Mouse (Mus musculus) kidney, adult 8-10 months (tissue): ENCODE results near the gene Rhox1.
"Not testable (repeated sequence)": the region's sequence is repeated elsewhere in the genome, so short reads cannot be mapped to it uniquely, and the experiment has no call there.

Source experiments
- DNase-seq, 2 experiments: peaks; one replicate each; pipeline ENCODE4 v3.0.0; 2022

The Rhox1 gene

DNA sequence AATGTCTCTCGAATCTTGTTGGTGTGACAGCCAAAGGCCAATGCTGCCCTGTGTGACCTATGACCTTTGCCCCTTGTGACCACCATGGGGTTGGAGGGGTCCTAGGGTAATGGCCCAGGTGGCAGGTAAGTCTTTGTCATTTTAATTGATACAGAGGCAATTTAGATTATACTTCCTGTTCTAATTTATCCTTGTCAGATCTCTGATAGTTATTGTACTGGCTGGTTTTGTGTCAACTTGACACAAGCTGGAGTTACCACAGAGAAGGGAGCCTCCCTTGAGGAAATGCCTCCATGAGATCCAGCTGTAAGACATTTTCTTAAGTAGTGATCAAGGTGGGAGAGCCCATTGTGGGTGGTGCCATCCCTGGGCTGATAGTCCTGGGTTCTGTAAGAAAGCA lies at the start of gene Rhox1:
TSS of gene Rhox1 (minus strand) at position 101 of the 400 bp plus-strand sequence.
- not testable (repeated sequence) for DNase-seq

DNA sequence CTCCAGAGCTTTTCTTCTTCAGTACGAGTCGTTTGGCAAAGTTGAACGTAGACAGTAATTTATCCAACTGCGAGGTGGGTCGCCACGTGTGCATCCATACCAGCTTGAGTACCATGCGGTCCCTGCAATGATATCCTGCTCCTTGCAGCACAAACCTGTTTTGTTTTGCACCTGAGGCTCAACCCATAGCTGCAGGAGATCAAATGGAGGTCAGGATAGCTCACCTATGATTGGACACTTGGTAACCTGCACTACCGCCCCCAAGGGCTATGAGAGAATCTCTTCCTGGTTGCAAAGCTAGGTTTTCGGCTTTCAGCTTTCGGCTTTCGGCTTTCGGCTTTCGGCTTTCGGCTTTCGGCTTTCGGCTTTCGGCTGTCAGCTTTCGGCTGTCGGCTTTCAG lies 43.0 kb upstream of the Rhox1 start, which contains the start of gene Rhox4a:
TSS of gene Rhox4a (plus strand) at position 301 of the 400 bp plus-strand sequence.
- not testable (repeated sequence) for DNase-seq

DNA sequence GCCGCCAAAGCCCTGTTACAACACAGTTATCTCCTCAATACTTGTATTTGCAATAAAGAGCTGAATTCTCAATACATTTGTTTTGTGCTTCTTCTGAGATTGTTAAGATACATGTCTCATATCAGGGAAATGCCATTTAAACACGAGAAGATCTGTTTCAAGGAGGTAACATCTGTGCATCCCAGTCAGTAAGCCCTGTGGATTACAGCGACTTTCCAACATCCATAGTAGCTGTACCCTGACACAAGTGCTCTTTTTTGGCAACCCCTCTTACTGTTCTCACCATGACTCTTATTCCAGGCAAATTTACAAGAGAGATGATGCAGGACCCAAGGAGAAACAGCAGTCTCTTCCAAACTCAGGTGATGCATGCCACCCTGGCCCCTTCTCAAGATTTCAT lies 27.6 kb upstream of the Rhox1 start, which contains the start of gene Rhox3a:
TSS of gene Rhox3a (plus strand) at position 301 of the 400 bp plus-strand sequence.
- DNase-seq: not testable (repeated sequence)

DNA sequence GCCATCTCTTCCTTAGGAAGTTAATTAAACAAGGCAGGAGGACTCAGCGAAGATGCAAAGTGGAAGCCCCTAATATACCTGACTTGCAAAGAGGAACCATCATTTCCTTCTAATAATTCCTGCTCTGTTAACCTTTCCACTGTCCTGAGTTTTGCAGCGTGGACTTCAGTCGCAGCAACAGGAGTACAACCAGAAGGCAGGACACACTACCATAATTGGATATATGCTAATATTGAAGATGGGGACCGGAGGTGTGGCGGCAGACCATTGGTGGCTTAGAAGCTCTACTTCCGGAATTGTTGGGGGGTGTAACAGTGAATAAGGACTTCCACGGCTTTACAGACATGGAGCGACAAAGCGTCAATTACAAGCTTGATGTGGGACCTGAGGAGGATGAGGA lies 22.6 kb upstream of the Rhox1 start, which contains the start of gene Rhox2a:
TSS of gene Rhox2a (plus strand) at position 301 of the 400 bp plus-strand sequence.
- not testable (repeated sequence) for DNase-seq

DNA sequence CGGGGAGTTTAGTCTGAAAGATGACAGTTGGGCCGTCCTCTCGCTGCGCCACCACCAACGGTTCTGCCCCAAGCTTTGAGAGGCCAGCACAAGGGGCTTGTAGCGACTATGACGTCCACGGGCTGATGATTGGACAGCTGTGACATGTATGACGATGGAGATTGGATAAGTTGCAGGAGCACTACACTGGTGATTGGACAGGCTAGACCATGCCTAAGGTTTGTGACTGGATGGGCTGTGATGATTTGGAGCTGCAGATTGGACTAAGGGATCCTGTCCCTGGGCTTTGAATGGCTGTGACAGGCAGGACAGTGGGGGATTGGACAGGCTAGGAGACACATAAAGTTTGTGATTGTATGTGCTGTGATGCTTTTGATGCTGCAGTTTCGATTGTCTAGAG lies 11.1 kb downstream of the Rhox1 start, which contains the start of gene Gm9:
TSS of gene Gm9 (minus strand) at position 101 of the 400 bp plus-strand sequence.
- DNase-seq: no peak

- no peak for DNase-seq
Observed at GRCm38 (mm10) chrX:37198676-37199075, 23.4 kb downstream of the Rhox1 start.

GRCm38 (mm10) chrX:37191744-37192379 lies 30.2 kb downstream of the Rhox1 start:
- no peak for DNase-seq

DNA sequence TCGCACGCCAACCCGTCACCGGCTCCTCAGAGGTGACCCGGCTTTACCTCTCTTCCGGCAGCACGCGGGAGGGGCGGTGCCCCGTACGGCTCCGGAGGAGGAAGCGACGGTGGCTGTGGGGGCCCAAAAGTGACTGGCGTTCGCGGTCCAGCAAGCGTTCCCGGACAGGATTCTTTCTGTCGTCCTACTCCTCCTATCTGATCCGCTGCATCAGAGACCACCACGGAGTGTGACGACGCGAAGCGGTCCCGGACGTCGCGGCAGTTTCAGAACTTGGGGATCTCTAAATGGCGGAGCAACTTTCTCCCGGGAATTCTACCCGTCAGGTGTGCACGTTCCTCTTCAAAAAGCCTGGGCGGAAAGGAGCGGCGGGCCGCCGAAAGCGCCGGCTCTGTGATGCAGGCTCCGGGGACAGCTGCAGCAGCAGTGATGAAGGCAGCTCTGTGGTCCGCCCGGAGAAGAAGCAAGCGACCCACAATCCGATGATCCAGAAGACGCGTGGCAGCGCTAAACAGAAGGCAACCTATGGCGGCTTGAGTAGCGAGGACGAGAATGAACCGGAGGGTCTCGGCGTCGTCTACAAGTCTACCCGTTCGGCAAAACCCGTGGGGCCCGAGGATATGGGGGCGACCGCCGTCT lies 30.8 kb downstream of the Rhox1 start, which contains the start of the genes Ndufa1 and Rnf113a1:
TSS of gene Ndufa1 (minus strand) at position 59 of the 639 bp plus-strand sequence.
TSS of gene Rnf113a1 (plus strand) at position 141 of the 639 bp plus-strand sequence.
- DNase-seq: peak; percentile 72 to 85

DNA sequence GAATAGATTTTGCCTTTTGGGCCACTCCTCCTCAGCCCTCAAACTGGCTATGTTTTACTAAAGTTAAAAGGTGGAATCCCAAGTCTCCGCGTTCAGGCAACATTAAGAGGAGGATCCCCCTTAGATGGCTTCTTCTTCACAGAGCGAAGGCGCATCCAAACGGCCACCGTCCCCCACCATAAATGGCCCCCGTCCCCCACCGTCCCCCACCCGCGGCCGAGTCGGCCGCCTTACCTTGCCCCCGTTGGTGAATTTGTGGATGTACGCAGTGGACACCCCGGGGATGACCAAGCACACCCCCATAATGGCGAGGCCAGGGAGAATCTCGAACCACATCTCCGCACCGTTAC lies 31.3 kb downstream of the Rhox1 start:
- DNase-seq: no peak

DNA sequence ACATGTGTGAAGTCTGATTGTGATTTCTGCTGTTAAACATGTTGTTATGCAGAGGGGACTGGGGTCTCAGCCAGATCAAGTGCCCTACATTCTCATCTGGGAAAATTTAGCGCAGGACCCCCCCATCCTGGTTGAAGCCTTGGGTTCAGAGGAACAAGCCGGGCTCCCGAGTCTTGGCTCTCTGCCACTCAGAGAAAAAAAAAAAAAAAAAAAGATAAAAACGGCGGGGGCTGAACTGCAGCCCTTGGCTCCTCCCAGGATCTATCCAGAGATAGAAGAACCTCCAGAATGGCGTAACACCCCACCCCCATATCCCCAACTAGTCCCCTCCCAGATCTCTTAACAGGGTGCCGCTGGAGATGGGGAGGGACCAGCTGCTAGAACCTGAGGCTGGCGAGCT lies 37.7 kb downstream of the Rhox1 start:
- DNase-seq: not testable (repeated sequence)

DNA sequence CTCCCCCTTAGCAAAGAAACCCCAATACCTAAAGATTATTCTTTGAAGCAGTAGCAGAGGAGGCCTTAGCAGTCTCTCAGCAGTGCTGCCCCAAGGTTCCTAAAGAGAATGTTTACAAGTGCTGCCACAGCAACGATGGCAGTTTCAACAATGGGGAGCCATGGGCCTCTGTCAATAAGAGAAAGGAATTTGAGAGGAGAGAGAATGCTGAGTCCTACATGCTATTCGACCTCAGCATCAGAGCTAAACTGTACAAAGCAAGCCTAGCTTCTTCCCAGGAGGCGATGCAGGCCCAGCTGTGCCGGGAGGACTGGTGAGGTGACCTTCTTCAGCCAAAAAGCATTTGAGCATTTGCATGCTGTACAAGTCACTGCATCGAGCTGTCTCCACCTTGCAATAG lies 53.3 kb downstream of the Rhox1 start, which contains the start of gene Akap14:
TSS of gene Akap14 (minus strand) at position 101 of the 400 bp plus-strand sequence.
- DNase-seq: no peak

GRCm38 (mm10) chrX:37167085-37167484 lies 55.0 kb downstream of the Rhox1 start:
- DNase-seq: peak; percentile 23 to 26
